Mouse (Mus musculus) midbrain, embryonic 15.5 days (tissue): ENCODE results near the gene Arg1. TPM values are rescaled to one million over a fixed set of nuclear protein-coding genes. Genes with fewer than 3 reads are reported as not detected.

ENCODE experiments used
- ATAC-seq: fragments of 200-750 bp; cut with Nextera tagmentation; replicated peaks from 2 replicates; pipeline ENCODE4 v1.8.0; 2017; ENCODE audit warnings: moderate TSS enrichment
- H3K27ac ChIP-seq: fragments of 300-500 bp; sonication (generic); 2 replicates; pipeline ENCODE4 v1.5.1; 2015; ENCODE audit warnings: mild to moderate bottlenecking, inconsistent platforms
- H3K27me3 ChIP-seq: fragments of 300-500 bp; sonication (generic); replicated peaks from 2 replicates; pipeline ENCODE4 v1.6.1; 2015; ENCODE audit warnings: inconsistent platforms
- H3K36me3 ChIP-seq: fragments of 300-500 bp; sonication (generic); replicated peaks from 2 replicates; pipeline ENCODE4 v1.6.1; 2015; ENCODE audit warnings: inconsistent platforms
- H3K4me1 ChIP-seq: fragments of 300-500 bp; sonication (generic); 2 replicates; pipeline ENCODE4 v1.6.1; 2015; ENCODE audit warnings: inconsistent platforms
- H3K4me2 ChIP-seq: fragments of 300-500 bp; sonication (generic); 2 replicates; pipeline ENCODE4 v1.6.1; 2015; ENCODE audit warnings: inconsistent platforms, mild to moderate bottlenecking, moderate library complexity
- H3K4me3 ChIP-seq: fragments of 300-500 bp; sonication (generic); 2 replicates; pipeline ENCODE4 v1.5.1; 2015; ENCODE audit warnings: mild to moderate bottlenecking, inconsistent platforms
- H3K9ac ChIP-seq: fragments of 300-500 bp; sonication (generic); 2 replicates; pipeline ENCODE4 v1.6.1; 2015; ENCODE audit warnings: mild to moderate bottlenecking, inconsistent platforms
- H3K9me3 ChIP-seq: fragments of 300-500 bp; sonication (generic); 2 replicates; pipeline ENCODE4 v1.6.1; 2016; ENCODE audit warnings: inconsistent platforms
- WGBS: fragments of 180-500 bp; shearing (Covaris S2); methylation state at CpG from one replicate; pipeline ENCODE4 v1.1.7; 2015; ENCODE audit warnings: mixed read lengths; 5-methylcytosine and 5-hydroxymethylcytosine counted together
- microRNA-seq: library from miRNA; unstranded; fragments of <30 nt; microRNA quantifications from one replicate; pipeline ENCODE4, GENCODE M21; 2016
- polyA plus RNA-seq: library from polyadenylated mRNA; unstranded; fragments of >200 nt; fragmentation: Nextera tagmentation; extraction: Ambion mirVana; gene quantifications from 2 replicates; pipeline ENCODE4 v1.2.1, GENCODE M21; 2015

Gene Arg1
- polyA plus RNA-seq, 1 experiment from 2014 or later, result 1.1 TPM

GRCm38 (mm10) chr10:24888343-24888742, 38.9 kb downstream of the Arg1 start:
- Histone ChIP-seq H3K27me3 (no peaks in the 10 kb centered on the region), H3K36me3 (peaks cover 48% of the 10 kb centered on the region), H3K4me3 (no peak overlapping the region), H3K4me2 (no peak overlapping the region), H3K9ac (no peak overlapping the region), H3K9me3 (no peaks in the 10 kb centered on the region), H3K4me1 (no peaks in the 10 kb centered on the region), H3K27ac (no peak overlapping the region)
- WGBS, result 96% methylated on average over 7 of the region's 7 CpGs
- ATAC-seq, result no peak

- peaks cover 52% of the 10 kb centered on the region for H3K36me3 ChIP-seq
These were observed 41.3 kb downstream of the Arg1 start for GRCm38 (mm10) chr10:24886008-24886407.

GRCm38 (mm10) chr10:24873624-24874023, 53.7 kb downstream of the Arg1 start:
- WGBS, result 83% methylated on average over 4 of the region's 4 CpGs
- Histone ChIP-seq H3K4me3 (no peak overlapping the region), H3K27ac (no peak overlapping the region), H3K36me3 (peaks cover 38% of the 10 kb centered on the region), H3K4me1 (peaks cover 8% of the 10 kb centered on the region), H3K9me3 (no peaks in the 10 kb centered on the region), H3K9ac (no peak overlapping the region), H3K27me3 (no peaks in the 10 kb centered on the region), H3K4me2 (no peak overlapping the region)
- ATAC-seq, result no peak

More at GRCm38 (mm10) chr10:24886008-24886407, 41.3 kb downstream of the Arg1 start:
- no peak for ATAC-seq
- no peaks in the 10 kb centered on the region for H3K27me3 ChIP-seq
- no peak overlapping the region for H3K4me2 ChIP-seq
- no peak overlapping the region for H3K9ac ChIP-seq
- no peaks in the 10 kb centered on the region for H3K4me1 ChIP-seq
- no peaks in the 10 kb centered on the region for H3K9me3 ChIP-seq
- no peak overlapping the region for H3K4me3 ChIP-seq
- WGBS, result 86% methylated on average over 9 of the region's 9 CpGs
- no peak overlapping the region for H3K27ac ChIP-seq

- Histone ChIP-seq H3K9ac (peak within 1 kb of the TSS; percentile 61), H3K36me3 (peaks cover 12% of the 10 kb centered on the region), H3K27me3 (no peaks in the 10 kb centered on the region), H3K27ac (peak within 1 kb of the TSS; percentile 57), H3K4me3 (peak within 1 kb of the TSS; percentile 57), H3K9me3 (no peaks in the 10 kb centered on the region), H3K4me1 (peaks cover 8% of the 10 kb centered on the region), H3K4me2 (peak within 1 kb of the TSS; percentile 54)
- WGBS, result under 1% methylated on average over 36 of the region's 36 CpGs
- ATAC-seq, result peak; percentile 100
These were observed 57.5 kb downstream of the Arg1 start, which contains the start of gene Med23 for GRCm38 (mm10) chr10:24869760-24870290. Med23 (plus strand) TSS chr10:24869986.

Small RNA genes within 50 kb of the gene (microRNA-seq; reads per million reads assigned to microRNA genes)
- not detected for gene Mir6905

Other genes starting within 250 kb of the Arg1 start
- gene Enpp1, start 215.3 kb downstream of the Arg1 start, polyA plus RNA-seq, result 2.6 and 3.4 TPM in 2 replicates
- gene Enpp3, start 84.7 kb downstream of the Arg1 start, polyA plus RNA-seq, result 3.7 and 4.5 TPM in 2 replicates
- 28.7 and 29.1 TPM in 2 replicates for gene Med23, start 57.5 kb downstream of the Arg1 start, polyA plus RNA-seq